Mouse (Mus musculus) MEL (cell line): Measurements from ENCODE around the gene Dpep2nb. TPM values are rescaled to one million over a fixed set of nuclear protein-coding genes. Genes with fewer than 3 reads are reported as not detected.
A peak's percentile ranks its signal among the peaks of the same experiment; 100 is the strongest.

Experiments
- DNase-seq: peaks from one replicate; pipeline ENCODE4 v3.0.0; 2011; ENCODE audit warnings: low read depth, low spot score
- H3K27ac ChIP-seq: 2 replicates; pipeline ENCODE4 v1.5.1; 2012; ENCODE audit warnings: low read depth, mild to moderate bottlenecking, control low read depth, low read length, moderate library complexity; ENCODE audit not compliant: control insufficient read depth
- H3K27me3 ChIP-seq, 2 experiments: fragments of 150-350 bp in 1 of 2; sonication (generic) in 1 of 2; 2 replicates each; pipeline ENCODE4 v1.6.1; 2012; ENCODE audit warnings: low read length in 2 of 2, mild to moderate bottlenecking in 2 of 2, improper control_type of control experiment in 1 of 2, moderate library complexity in 1 of 2; ENCODE audit not compliant: insufficient read depth in 2 of 2, control insufficient read depth in 1 of 2
- H3K36me3 ChIP-seq, 2 experiments: 2 replicates each; pipeline ENCODE4 v1.6.1; 2012 to 2014; ENCODE audit warnings: low read length in 2 of 2, improper control_type of control experiment in 1 of 2, inconsistent platforms in 1 of 2, mild to moderate bottlenecking in 1 of 2; ENCODE audit not compliant: insufficient read depth in 2 of 2, control insufficient read depth in 1 of 2
- H3K4me1 ChIP-seq, 2 experiments: fragments of 150-350 bp in 1 of 2; sonication (generic) in 1 of 2; 2 replicates each; pipeline ENCODE4 v1.6.1; 2012; ENCODE audit warnings: low read length in 2 of 2, improper control_type of control experiment in 1 of 2, mild to moderate bottlenecking in 1 of 2; ENCODE audit not compliant: insufficient read depth in 2 of 2, control insufficient read depth in 1 of 2
- H3K4me3 ChIP-seq, 2 experiments: fragments of 150-350 bp in 1 of 2; sonication (generic) in 1 of 2; 2 replicates each; pipeline ENCODE4 v1.5.1; 2012; ENCODE audit warnings: low read depth in 2 of 2, low read length in 2 of 2, mild to moderate bottlenecking in 2 of 2, moderate library complexity in 2 of 2, control low read depth in 1 of 2, improper control_type of control experiment in 1 of 2; ENCODE audit not compliant: control insufficient read depth in 1 of 2, insufficient read depth in 1 of 2
- H3K79me2 ChIP-seq: 2 replicates; pipeline ENCODE4 v1.6.1; 2012; ENCODE audit warnings: mild to moderate bottlenecking, low read length, moderate library complexity; ENCODE audit not compliant: control insufficient read depth, poor library complexity, insufficient read depth
- H3K9ac ChIP-seq: 2 replicates; pipeline ENCODE4 v1.6.1; 2012; ENCODE audit warnings: low read depth, mild to moderate bottlenecking, control low read depth, low read length, moderate library complexity; ENCODE audit not compliant: control insufficient read depth, poor library complexity, severe bottlenecking
- H3K9me3 ChIP-seq: fragments of 150-350 bp; sonication (generic); replicated peaks from 2 replicates; pipeline ENCODE4 v1.6.1; 2012; ENCODE audit warnings: mild to moderate bottlenecking, low read length, improper control_type of control experiment, moderate library complexity; ENCODE audit not compliant: insufficient read depth
- CHD2 ChIP-seq: IDR thresholded peaks from 2 replicates; pipeline ENCODE4 v1.6.1; 2011; ENCODE audit warnings: low read length, improper control_type of control experiment
- CTCF ChIP-seq, 3 experiments: IDR thresholded peaks in 2 of 3; conservative IDR thresholded peaks in 1 of 3; 2 replicates each; pipeline ENCODE4 v1.5.1; 2011 to 2012; ENCODE audit warnings: low read length in 3 of 3, low read depth in 2 of 3, mild to moderate bottlenecking in 2 of 3, improper control_type of control experiment in 1 of 3, inconsistent platforms in 1 of 3, mixed read lengths in 1 of 3, moderate library complexity in 1 of 3; ENCODE audit not compliant: control insufficient read depth in 1 of 3, insufficient read depth in 1 of 3, poor library complexity in 1 of 3, severe bottlenecking in 1 of 3
- E2F4 ChIP-seq: IDR thresholded peaks from 2 replicates; pipeline ENCODE4 v1.6.1; 2011; ENCODE audit warnings: low read depth, low read length, improper control_type of control experiment, borderline replicate concordance
- ELF1 ChIP-seq: IDR thresholded peaks from 2 replicates; pipeline ENCODE4 v1.6.1; 2014; ENCODE audit warnings: low read depth, mild to moderate bottlenecking, inconsistent platforms, low read length, improper control_type of control experiment, moderate library complexity
- EP300 ChIP-seq, 2 experiments: IDR thresholded peaks; 2 replicates each; pipeline ENCODE4 v1.6.1; 2011; ENCODE audit warnings: improper control_type of control experiment in 2 of 2, low read length in 2 of 2, low read depth in 1 of 2, mild to moderate bottlenecking in 1 of 2
- GATA1 ChIP-seq: IDR thresholded peaks from 2 replicates; pipeline ENCODE4 v1.6.1; 2011; ENCODE audit warnings: low read depth, low read length, improper control_type of control experiment
- HCFC1 ChIP-seq: IDR thresholded peaks from 2 replicates; pipeline ENCODE4 v1.6.1; 2012; ENCODE audit warnings: low read depth, mild to moderate bottlenecking, inconsistent platforms, low read length, improper control_type of control experiment, moderate library complexity
- KAT2A ChIP-seq: conservative IDR thresholded peaks from 2 replicates; pipeline ENCODE4 v1.6.1; 2012; ENCODE audit warnings: low read depth, low read length, improper control_type of control experiment, inconsistent platforms
- MAX ChIP-seq: IDR thresholded peaks from 2 replicates; pipeline ENCODE4 v1.6.1; 2011; ENCODE audit warnings: low read length, improper control_type of control experiment
- MAZ ChIP-seq: IDR thresholded peaks from 2 replicates; pipeline ENCODE4 v1.6.1; 2012; ENCODE audit warnings: low read depth, mild to moderate bottlenecking, inconsistent platforms, low read length, improper control_type of control experiment
- MEF2A ChIP-seq: IDR thresholded peaks from 2 replicates; pipeline ENCODE4 v1.6.1; 2014; ENCODE audit warnings: low read depth, mild to moderate bottlenecking, inconsistent platforms, low read length, improper control_type of control experiment; ENCODE audit not compliant: poor library complexity, insufficient replicate concordance, severe bottlenecking; ENCODE audit errors: extremely low read depth
- MYB ChIP-seq: IDR thresholded peaks from 2 replicates; pipeline ENCODE4 v1.6.1; 2011; ENCODE audit warnings: mild to moderate bottlenecking, low read depth, low read length, improper control_type of control experiment
- NELFE ChIP-seq: IDR thresholded peaks from 2 replicates; pipeline ENCODE4 v1.6.1; 2011; ENCODE audit warnings: low read depth, low read length, improper control_type of control experiment
- NRF1 ChIP-seq: IDR thresholded peaks from 2 replicates; pipeline ENCODE4 v1.6.1; 2014; ENCODE audit warnings: low read depth, mild to moderate bottlenecking, inconsistent platforms, low read length, improper control_type of control experiment, moderate library complexity; ENCODE audit not compliant: poor library complexity, insufficient read depth, severe bottlenecking
- POLR2AphosphoS2 ChIP-seq: IDR thresholded peaks from 2 replicates; pipeline ENCODE4 v1.6.1; 2011; ENCODE audit warnings: low read length, improper control_type of control experiment
- POLR2AphosphoS5 ChIP-seq: IDR thresholded peaks from 2 replicates; pipeline ENCODE4 v1.6.1; 2012; ENCODE audit warnings: low read depth, borderline replicate concordance, mild to moderate bottlenecking, inconsistent platforms, low read length, moderate library complexity, mixed read lengths
- RCOR1 ChIP-seq: IDR thresholded peaks from 2 replicates; pipeline ENCODE4 v1.6.1; 2012; ENCODE audit warnings: low read depth, mild to moderate bottlenecking, inconsistent platforms, low read length, improper control_type of control experiment
- SIN3A ChIP-seq: IDR thresholded peaks from 2 replicates; pipeline ENCODE4 v1.6.1; 2012; ENCODE audit warnings: low read length, improper control_type of control experiment, inconsistent platforms
- SMC3 ChIP-seq: IDR thresholded peaks from 2 replicates; pipeline ENCODE4 v1.6.1; 2011; ENCODE audit warnings: low read depth, low read length, improper control_type of control experiment
- TAL1 ChIP-seq: IDR thresholded peaks from 2 replicates; pipeline ENCODE4 v1.6.1; 2012; ENCODE audit warnings: mild to moderate bottlenecking, inconsistent platforms, low read length, moderate library complexity, mixed read lengths
- TBP ChIP-seq: IDR thresholded peaks from 2 replicates; pipeline ENCODE4 v1.8.0; 2011; ENCODE audit warnings: low read depth, low read length, improper control_type of control experiment
- USF2 ChIP-seq, 2 experiments: IDR thresholded peaks; 2 replicates each; pipeline ENCODE4 v1.6.1; 2011 to 2012; ENCODE audit warnings: improper control_type of control experiment in 2 of 2, low read length in 2 of 2, borderline replicate concordance in 1 of 2, inconsistent platforms in 1 of 2, low read depth in 1 of 2, mild to moderate bottlenecking in 1 of 2; ENCODE audit not compliant: insufficient read depth in 1 of 2
- ZKSCAN1 ChIP-seq: IDR thresholded peaks from 2 replicates; pipeline ENCODE4 v1.6.1; 2012; ENCODE audit warnings: low read depth, mild to moderate bottlenecking, inconsistent platforms, low read length, improper control_type of control experiment, moderate library complexity
- ZNF384 ChIP-seq: IDR thresholded peaks from 2 replicates; pipeline ENCODE4 v1.6.1; 2012; ENCODE audit warnings: low read depth, mild to moderate bottlenecking, inconsistent platforms, low read length, improper control_type of control experiment
- polyA plus RNA-seq, 2 experiments: library from polyadenylated mRNA; stranded (reverse) in 1 of 2; unstranded in 1 of 2; fragments of >175 nt in 1 of 2; fragments of >200 nt in 1 of 2; gene quantifications; 2 replicates each; pipeline versions ENCODE4 v1.2.1 to v1.2.4; 2012; ENCODE audit warnings: low replicate concordance in 2 of 2, low read depth in 1 of 2; ENCODE audit not compliant: insufficient read length in 2 of 2, insufficient read depth in 1 of 2, missing spikeins in 1 of 2
- total RNA-seq: library from RNA; depleted of rRNA; stranded (reverse); fragments of 300-350 nt; gene quantifications from 2 replicates; pipeline ENCODE4 v1.2.3, GENCODE M21; 2012

Gene Dpep2nb
- total and polyA plus RNA-seq, 3 experiments, result 0.14 TPM; not detected in 2

DNA sequence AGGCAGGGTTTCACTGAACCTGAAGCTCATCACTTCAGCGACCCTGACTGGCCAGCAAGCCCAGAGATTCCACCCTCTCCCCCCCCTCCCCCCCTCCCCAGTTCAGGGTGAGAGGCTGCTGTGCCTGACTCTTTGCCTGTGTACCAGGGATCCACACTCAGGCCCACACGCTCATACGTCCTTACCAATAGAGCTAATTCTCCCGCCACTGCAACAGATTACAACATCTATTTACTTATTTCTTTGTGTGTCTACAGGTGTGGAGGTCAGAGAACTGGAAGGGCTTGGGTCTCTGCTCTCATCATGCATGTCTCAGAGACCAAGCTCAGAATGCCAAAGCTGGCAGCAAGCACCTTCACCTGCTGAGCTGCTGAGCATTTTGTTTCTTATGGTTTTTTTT lies 12.5 kb downstream of the Dpep2nb start:
- Histone ChIP-seq H3K36me3 (no peaks in the 10 kb centered on the region), H3K27ac (no peak overlapping the region), H3K4me3 (no peak overlapping the region), H3K4me1 (peaks cover 2 to 13% of the 10 kb centered on the region in 2 experiments; a peak in 3 of 4 replicates), H3K9me3 (no peaks in the 10 kb centered on the region), H3K27me3 (no peaks in the 10 kb centered on the region), H3K79me2 (no peaks in the 10 kb centered on the region), H3K9ac (no peak overlapping the region)
- no peak for DNase-seq
- no peak for TF ChIP-seq POLR2AphosphoS2
- no peak for TF ChIP-seq MAZ
- no peak for TF ChIP-seq SIN3A
- TF ChIP-seq ELF1, result no peak
- TF ChIP-seq TAL1, result no peak
- no peak for TF ChIP-seq EP300 (IDR thresholded peaks at IDR 0.05; ENCODE audit: low read depth in 1 of 2, low read length in 2 of 2)
- TF ChIP-seq TBP, result no peak
- TF ChIP-seq GATA1, result no peak
- no peak for TF ChIP-seq E2F4
- TF ChIP-seq RCOR1, result no peak
- TF ChIP-seq HCFC1, result no peak
- no peak for TF ChIP-seq USF2 (IDR thresholded peaks at IDR 0.05; ENCODE audit: borderline replicate concordance in 1 of 2, insufficient read depth in 1 of 2, low read depth in 1 of 2, low read length in 2 of 2)
- TF ChIP-seq MAX, result no peak

DNA sequence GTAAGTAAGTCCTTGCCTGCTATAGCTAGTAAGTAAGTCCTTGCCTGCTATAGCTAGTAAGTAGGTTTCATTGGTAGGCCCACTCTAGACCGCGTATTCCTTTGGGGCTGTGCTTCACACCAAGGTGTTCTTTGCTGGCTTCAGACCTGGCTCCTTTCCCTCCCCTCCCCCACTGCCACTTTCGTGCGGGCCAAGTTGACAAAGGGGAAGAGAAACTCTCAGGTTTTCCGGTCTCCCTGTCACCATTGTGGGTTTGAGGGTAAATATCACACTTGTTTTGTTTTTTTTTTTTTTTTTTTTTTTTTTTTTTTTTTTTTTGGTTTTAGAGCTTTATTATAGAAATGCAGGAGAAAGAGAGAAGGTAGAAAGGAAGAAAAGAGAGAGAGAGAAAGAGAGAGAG lies 13.3 kb downstream of the Dpep2nb start:
- Histone ChIP-seq H3K27me3 (no peaks in the 10 kb centered on the region), H3K4me3 (no peak overlapping the region), H3K9ac (no peak overlapping the region), H3K36me3 (no peaks in the 10 kb centered on the region), H3K27ac (no peak overlapping the region)
- no peak for DNase-seq
- peak; percentile 86 for TF ChIP-seq ZNF384
- no peak for TF ChIP-seq CTCF (IDR thresholded peaks at IDR 0.05 in 2 of 3, conservative IDR thresholded peaks at IDR 0.05 in 1 of 3; ENCODE audit: control insufficient read depth in 1 of 3, insufficient read depth in 1 of 3, low read depth in 2 of 3, low read length in 3 of 3, poor library complexity in 1 of 3, severe bottlenecking in 1 of 3)
- TF ChIP-seq SIN3A, result no peak
- no peak for TF ChIP-seq SMC3
- TF ChIP-seq, all 39 proteins: peak for 1
- Histone ChIP-seq H3K9me3 (no peaks in the 10 kb centered on the region), H3K4me1 (peaks cover 2 to 11% of the 10 kb centered on the region in 2 experiments; a peak in 3 of 4 replicates), H3K79me2 (no peaks in the 10 kb centered on the region)

DNA sequence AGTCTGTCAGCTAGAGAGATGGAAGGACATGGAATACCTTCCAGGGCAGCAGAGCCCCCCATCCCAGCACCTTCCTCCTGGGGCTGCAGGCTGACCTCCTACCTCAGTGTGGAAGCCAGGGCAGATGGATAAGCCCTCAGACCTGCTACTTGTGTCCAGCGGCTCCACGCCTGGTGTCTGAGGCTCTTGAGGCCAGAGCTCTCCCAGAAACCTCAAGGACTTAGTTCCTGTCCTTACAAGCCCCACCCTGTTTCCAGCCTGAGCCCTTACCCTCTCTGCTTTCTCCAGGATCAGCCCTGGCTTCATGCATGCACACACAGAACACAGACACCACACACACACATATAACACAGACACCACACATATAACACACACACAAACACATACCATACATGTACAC lies 14.2 kb downstream of the Dpep2nb start:
- no peaks in the 10 kb centered on the region for H3K9me3 ChIP-seq
- H3K79me2 ChIP-seq, result no peaks in the 10 kb centered on the region
- DNase-seq, result no peak
- TF ChIP-seq MYB (no peak), POLR2AphosphoS5 (no peak), MAZ (no peak), USF2 (IDR thresholded peaks at IDR 0.05; ENCODE audit: borderline replicate concordance in 1 of 2, insufficient read depth in 1 of 2, low read depth in 1 of 2, low read length in 2 of 2) (no peak), NRF1 (no peak), MEF2A (no peak), ELF1 (no peak), NELFE (no peak), SIN3A (no peak), CHD2 (no peak), SMC3 (no peak), POLR2AphosphoS2 (no peak), TAL1 (no peak), KAT2A (no peak), ZKSCAN1 (no peak)
- no peak overlapping the region for H3K27ac ChIP-seq
- no peaks in the 10 kb centered on the region for H3K27me3 ChIP-seq
- no peak overlapping the region; a peak in 1 of 4 replicates for H3K4me3 ChIP-seq
- no peak overlapping the region for H3K9ac ChIP-seq
- peaks cover 0 to 4% of the 10 kb centered on the region in 2 experiments; a peak in 2 of 4 replicates for H3K4me1 ChIP-seq
- H3K36me3 ChIP-seq, result no peaks in the 10 kb centered on the region
